Mouse (Mus musculus) intestine, embryonic 14.5 days (tissue): ENCODE data around the gene Dpf3. TPM values are rescaled to one million over a fixed set of nuclear protein-coding genes. Genes with fewer than 3 reads are reported as not detected.
A peak's percentile ranks its signal among the peaks of the same experiment; 100 is the strongest.

Source experiments
- ATAC-seq: fragments of 200-750 bp; cut with Nextera tagmentation; replicated peaks from 2 replicates; pipeline ENCODE4 v1.8.0; 2017; ENCODE audit warnings: low read depth, moderate number of reproducible peaks, moderate TSS enrichment, moderate library complexity; ENCODE audit not compliant: low FRiP score, low TSS enrichment
- DNase-seq: peaks from one replicate; pipeline ENCODE4 v3.0.0-alpha.2; 2018; ENCODE audit warnings: low spot score
- H3K27ac ChIP-seq: fragments of 300-500 bp; sonication (generic); 2 replicates; pipeline ENCODE4 v1.5.1; 2014; ENCODE audit warnings: low read depth, mild to moderate bottlenecking, control low read depth
- H3K27me3 ChIP-seq: fragments of 300-500 bp; sonication (generic); replicated peaks from 2 replicates; pipeline ENCODE4 v1.6.1; 2014; ENCODE audit warnings: low read length, control low read depth; ENCODE audit not compliant: control insufficient read depth, insufficient read depth
- H3K36me3 ChIP-seq: fragments of 300-500 bp; sonication (generic); 2 replicates; pipeline ENCODE4 v1.6.1; 2014; ENCODE audit warnings: low read length, control low read depth; ENCODE audit not compliant: control insufficient read depth, insufficient read depth
- H3K4me1 ChIP-seq: fragments of 300-500 bp; sonication (generic); replicated peaks from 2 replicates; pipeline ENCODE4 v1.6.1; 2014; ENCODE audit warnings: low read length, control low read depth, mixed read lengths; ENCODE audit not compliant: control insufficient read depth, insufficient read depth
- H3K4me2 ChIP-seq: fragments of 300-500 bp; sonication (generic); 2 replicates; pipeline ENCODE4 v1.6.1; 2014; ENCODE audit warnings: low read length
- H3K4me3 ChIP-seq: fragments of 300-500 bp; sonication (generic); 2 replicates; pipeline ENCODE4 v1.5.1; 2014; ENCODE audit warnings: low read depth, low read length, control low read depth, mixed read lengths
- H3K9ac ChIP-seq: fragments of 300-500 bp; sonication (generic); 2 replicates; pipeline ENCODE4 v1.6.1; 2014; ENCODE audit warnings: mild to moderate bottlenecking, low read length
- H3K9me3 ChIP-seq: fragments of 300-500 bp; sonication (generic); 2 replicates; pipeline ENCODE4 v1.6.1; 2016; ENCODE audit warnings: low read length, control low read depth; ENCODE audit not compliant: control insufficient read depth
- WGBS: fragments of 180-500 bp; shearing (Covaris S2); extraction: QIAGEN DNeasy Blood & Tissue Kit; methylation state at CpG from one replicate; pipeline ENCODE4 v1.1.7; 2014; 5-methylcytosine and 5-hydroxymethylcytosine counted together
- polyA plus RNA-seq: library from polyadenylated mRNA; unstranded; fragments of >200 nt; fragmentation: Nextera tagmentation; extraction: Ambion mirVana; gene quantifications from 2 replicates; pipeline ENCODE4 v1.2.1, GENCODE M21; 2014

Gene Dpf3
- polyA plus RNA-seq, 1 experiment from 2014 or later = 8.7 TPM

- Histone ChIP-seq H3K9me3 (no peaks in the 10 kb centered on the region), H3K9ac (no peak overlapping the region), H3K4me2 (no peak overlapping the region), H3K27me3 (no peaks in the 10 kb centered on the region), H3K4me1 (0 out of 2 replicates have a peak, but pooled peaks cover 18% of the 10 kb centered on the region), H3K36me3 (no peaks in the 10 kb centered on the region), H3K4me3 (no peak overlapping the region), H3K27ac (no peak overlapping the region)
- ATAC-seq (no peak), DNase-seq (no peak)
- 25% methylated on average over 5 of the region's 5 CpGs for WGBS
These were observed 13.4 kb downstream of the Dpf3 start for GRCm38 (mm10) chr12:83473987-83474600.

- Histone ChIP-seq H3K4me2 (no peak overlapping the region), H3K4me1 (peaks cover 15% of the 10 kb centered on the region), H3K27ac (no peak overlapping the region), H3K27me3 (no peaks in the 10 kb centered on the region), H3K9ac (no peak overlapping the region), H3K36me3 (no peaks in the 10 kb centered on the region), H3K4me3 (no peak overlapping the region), H3K9me3 (no peaks in the 10 kb centered on the region)
- 82% methylated on average over 7 of the region's 7 CpGs for WGBS
- no peak for DNase-seq
- ATAC-seq = no peak
These were observed 15.8 kb downstream of the Dpf3 start for GRCm38 (mm10) chr12:83471760-83472159.

GRCm38 (mm10) chr12:83470085-83470484, 17.4 kb downstream of the Dpf3 start:
- ATAC-seq = no peak
- Histone ChIP-seq H3K27ac (no peak overlapping the region), H3K27me3 (no peaks in the 10 kb centered on the region), H3K9ac (no peak overlapping the region), H3K4me2 (no peak overlapping the region), H3K4me3 (no peak overlapping the region), H3K4me1 (peaks cover 14% of the 10 kb centered on the region), H3K9me3 (no peaks in the 10 kb centered on the region), H3K36me3 (no peaks in the 10 kb centered on the region)
- 78% methylated on average over 9 of the region's 9 CpGs for WGBS
- no peak for DNase-seq

GRCm38 (mm10) chr12:83466508-83467430, 20.7 kb downstream of the Dpf3 start:
- Histone ChIP-seq H3K36me3 (no peaks in the 10 kb centered on the region), H3K9ac (no peak overlapping the region), H3K4me1 (peaks cover 7% of the 10 kb centered on the region), H3K27ac (peak overlapping the region; percentile 43), H3K9me3 (no peaks in the 10 kb centered on the region), H3K4me2 (no peak overlapping the region), H3K27me3 (no peaks in the 10 kb centered on the region), H3K4me3 (no peak overlapping the region)
- ATAC-seq (no peak), DNase-seq (no peak)
- WGBS = 8% methylated on average over 6 of the region's 6 CpGs

- Histone ChIP-seq H3K9ac (no peak overlapping the region), H3K27me3 (no peaks in the 10 kb centered on the region), H3K4me1 (peaks cover 7% of the 10 kb centered on the region), H3K4me3 (no peak overlapping the region), H3K36me3 (no peaks in the 10 kb centered on the region), H3K4me2 (no peak overlapping the region), H3K27ac (peak overlapping the region; percentile 43; the same call in 1 of the 2 replicates), H3K9me3 (no peaks in the 10 kb centered on the region)
- ATAC-seq (no peak), DNase-seq (no peak)
- 60% methylated on average over 4 of the region's 4 CpGs for WGBS
These were observed 21.5 kb downstream of the Dpf3 start for GRCm38 (mm10) chr12:83466053-83466452.

- 62% methylated on average over 3 of the region's 3 CpGs for WGBS
- Histone ChIP-seq H3K4me2 (no peak overlapping the region), H3K9ac (no peak overlapping the region), H3K27ac (no peak overlapping the region), H3K4me3 (no peak overlapping the region), H3K27me3 (no peaks in the 10 kb centered on the region), H3K4me1 (no peaks in the 10 kb centered on the region), H3K9me3 (no peaks in the 10 kb centered on the region), H3K36me3 (no peaks in the 10 kb centered on the region)
- DNase-seq (no peak), ATAC-seq (no peak)
These were observed 27.2 kb downstream of the Dpf3 start for GRCm38 (mm10) chr12:83460272-83460671.

GRCm38 (mm10) chr12:83454697-83455321, 32.7 kb downstream of the Dpf3 start:
- Histone ChIP-seq H3K9ac (no peak overlapping the region), H3K4me1 (no peaks in the 10 kb centered on the region), H3K4me2 (no peak overlapping the region), H3K27me3 (no peaks in the 10 kb centered on the region), H3K27ac (no peak overlapping the region; the same call in 1 of the 2 replicates), H3K9me3 (no peaks in the 10 kb centered on the region), H3K36me3 (no peaks in the 10 kb centered on the region), H3K4me3 (no peak overlapping the region)
- DNase-seq = no peak
- no peak for ATAC-seq
- WGBS = 30% methylated on average over 5 of the region's 5 CpGs

- no peak overlapping the region for H3K27ac ChIP-seq
- DNase-seq (no peak), ATAC-seq (no peak)
- H3K36me3 ChIP-seq = no peaks in the 10 kb centered on the region
- H3K27me3 ChIP-seq = no peaks in the 10 kb centered on the region
- H3K4me2 ChIP-seq = no peak overlapping the region
- 56% methylated on average over 8 of the region's 8 CpGs for WGBS
- H3K9me3 ChIP-seq = no peaks in the 10 kb centered on the region
- H3K4me1 ChIP-seq = no peaks in the 10 kb centered on the region
- H3K4me3 ChIP-seq = no peak overlapping the region
- no peak overlapping the region for H3K9ac ChIP-seq
These were observed 35.7 kb downstream of the Dpf3 start for GRCm38 (mm10) chr12:83451850-83452249.
